In the genomic region with DNA sequence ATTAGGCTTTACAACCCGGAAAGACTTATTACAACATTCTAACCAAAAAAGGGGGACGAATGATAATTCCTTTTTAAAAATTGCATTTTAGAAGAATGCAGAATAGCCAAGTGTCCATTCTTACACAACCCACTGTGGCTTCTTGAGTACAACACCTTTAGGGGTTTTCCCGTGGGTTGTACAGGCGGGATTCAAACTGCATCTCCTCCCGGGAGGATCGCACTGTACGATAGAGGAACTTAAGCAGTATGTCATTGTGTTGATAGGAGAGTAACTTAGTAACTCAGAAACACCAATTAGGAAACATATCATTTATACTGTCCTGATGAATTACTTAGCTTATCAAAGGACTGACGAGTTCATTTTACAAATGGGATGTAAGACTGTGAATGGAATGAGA, we compare ENCODE assay signal across 25 mouse cellular contexts.
A peak's percentile ranks its signal among the peaks of the same experiment; 100 is the strongest.
DNase-seq lines count a peak whose midpoint lies in the region; ATAC-seq and TF ChIP-seq lines count a peak whose summit lies in the region.
"Had no signal": no experiment of that assay in that cellular context is flagged by ENCODE, and none has a peak within 500 bp of the region (broad histone marks: within the 10 kb centered on the region; RNA-seq: fewer than 3 reads in every experiment).

No protein-coding gene starts in this region.

- no peak for TF ChIP-seq POLR2A in CH12.LX (IDR thresholded peaks at IDR 0.05; ENCODE audit: low read depth, low read length)

- H3K4me3 ChIP-seq in CH12.LX (replicated peaks in 1 of 3; ENCODE audit: low read depth in 2 of 3, low read length in 2 of 3, poor library complexity in 1 of 3) = no peak overlapping the region
- H3K4me3 ChIP-seq: embryonic facial prominence, embryonic 13.5 days; embryonic facial prominence, embryonic 15.5 days; erythroblast, embryonic 14.5 days; forebrain, embryonic 10.5 days; forebrain, embryonic 12.5 days had no signal

- H3K9ac ChIP-seq in CH12.LX (ENCODE audit: insufficient read depth, low read depth) = no peak overlapping the region
- H3K9ac ChIP-seq: embryonic facial prominence, embryonic 13.5 days; embryonic facial prominence, embryonic 15.5 days; forebrain, embryonic 12.5 days had no signal

- TF ChIP-seq CTCF in CH12.LX (conservative IDR thresholded peaks at IDR 0.05 in 1 of 2, IDR thresholded peaks at IDR 0.05 in 1 of 2; ENCODE audit: low read depth in 2 of 2, low read length in 2 of 2) = no peak

- no peak overlapping the region for H3K27ac ChIP-seq in CH12.LX (ENCODE audit: insufficient read depth, low read depth)
- H3K27ac ChIP-seq: embryonic facial prominence, embryonic 13.5 days; embryonic facial prominence, embryonic 15.5 days; forebrain, embryonic 10.5 days; forebrain, embryonic 12.5 days had no signal

- peaks cover 2 to 13% of the 10 kb centered on the region in 2 experiments; a peak in 2 of 4 replicates for H3K4me1 ChIP-seq in CH12.LX (ENCODE audit: control insufficient read depth in 1 of 2, insufficient read depth in 2 of 2)
- H3K4me1 ChIP-seq: embryonic facial prominence, embryonic 15.5 days; forebrain, embryonic 10.5 days; forebrain, embryonic 12.5 days had no signal

- peak; percentile 13 for DNase-seq in CH12.LX (ENCODE audit: extremely low read depth)
- DNase-seq in spleen, postnatal 4 days (ENCODE audit: low spot score in 2 of 2) = no peak
- DNase-seq in right cerebral cortex, postnatal 36 days (ENCODE audit: low spot score in 2 of 2) = no peak
- DNase-seq in thymus, postnatal 25 days = no peak
- DNase-seq: adrenal gland, adult 2 months; adrenal gland, postnatal 10 days; adrenal gland, postnatal 25 days; cerebellum, adult 11 months; cerebellum, adult 18-20 months; cerebellum, adult 8-10 months; cerebellum, adult 9-11 months; cerebellum, postnatal 14 days; cerebellum, postnatal 36 days; embryo, embryonic 11 days had no signal

- no peak for TF ChIP-seq EP300 in CH12.LX (IDR thresholded peaks at IDR 0.05; ENCODE audit: low read length)

- in situ Hi-C loops in CH12.LX (cut with MboI; ENCODE audit: low pct_ligation_motif_present, low pct_unique_long_range_greater_than_20kb, low sequenced_read_pairs) = no loop called here

- no peaks in the 10 kb centered on the region for H3K9me3 ChIP-seq in CH12.LX (replicated peaks; ENCODE audit: low read length)
- H3K9me3 ChIP-seq: embryonic facial prominence, embryonic 13.5 days; embryonic facial prominence, embryonic 15.5 days; forebrain, embryonic 10.5 days; forebrain, embryonic 12.5 days; G1E had no signal

- no peaks in the 10 kb centered on the region for H3K79me2 ChIP-seq in CH12.LX (replicated peaks; ENCODE audit: control insufficient read depth, extremely low read depth, insufficient read depth, poor library complexity, severe bottlenecking)

- H3K27me3 ChIP-seq in CH12.LX (replicated peaks) = no peaks in the 10 kb centered on the region
- H3K27me3 ChIP-seq: embryonic facial prominence, embryonic 13.5 days; embryonic facial prominence, embryonic 15.5 days; forebrain, embryonic 12.5 days had no signal

- peak; percentile 87 for ATAC-seq in granulocyte monocyte progenitor cell, adult 5-6 weeks (replicated peaks; ENCODE audit: poor library complexity, severe bottlenecking)
- peak; percentile 60 for ATAC-seq in megakaryocyte progenitor cell, adult 5-6 weeks (replicated peaks; ENCODE audit: poor library complexity)
- ATAC-seq in neutrophil, adult 5-6 weeks (ENCODE audit: extremely low read depth, insufficient number of reproducible peaks, low FRiP score, poor library complexity, severe bottlenecking) = peak; percentile 26; the same call in 1 of the 2 replicates
- ATAC-seq: forebrain, embryonic 14.5 days; forebrain, embryonic 16.5 days had no signal

- TF ChIP-seq RAD21 in CH12.LX (IDR thresholded peaks at IDR 0.05; ENCODE audit: low read depth, low read length) = no peak

- dilution Hi-C loops in CH12.LX (cut with MboI; ENCODE audit: extremely low pct_ligation_motif_present, extremely low pct_unique_long_range_greater_than_20kb, low sequenced_read_pairs) = no loop called here

- H3K36me3 ChIP-seq in CH12.LX (replicated peaks in 1 of 2; ENCODE audit: control insufficient read depth in 1 of 2, insufficient read depth in 1 of 2, low read length in 1 of 2) = peaks cover 38 to 70% of the 10 kb centered on the region in 2 experiments
- H3K36me3 ChIP-seq: embryonic facial prominence, embryonic 13.5 days; embryonic facial prominence, embryonic 15.5 days; forebrain, embryonic 10.5 days; forebrain, embryonic 12.5 days had no signal

- no peak overlapping the region for H3K4me2 ChIP-seq in CH12.LX (ENCODE audit: insufficient read depth, low read depth, poor library complexity, severe bottlenecking)
- H3K4me2 ChIP-seq: embryonic facial prominence, embryonic 13.5 days; embryonic facial prominence, embryonic 15.5 days; forebrain, embryonic 12.5 days had no signal

TF ChIP-seq in CH12.LX, 34 proteins besides CTCF, POLR2A, EP300 and RAD21:
- TF ChIP-seq RCOR1 (conservative IDR thresholded peaks at IDR 0.05; ENCODE audit: low read depth, low read length) (no peak), TCF12 (IDR thresholded peaks at IDR 0.05; ENCODE audit: low read depth, low read length) (no peak), ZMIZ1 (IDR thresholded peaks at IDR 0.05; ENCODE audit: low read depth, low read length) (no peak), E2F4 (IDR thresholded peaks at IDR 0.05; ENCODE audit: insufficient replicate concordance, low read depth, low read length) (no peak)

Comparison
In these comparisons a context has a peak if more than half of its experiments do, and no peak if none do; other contexts are left out.
1. ATAC-seq: peak in every context shown above with its lines; median percentile 87 in granulocyte monocyte progenitor cell, adult 5-6 weeks; 60 in megakaryocyte progenitor cell, adult 5-6 weeks; 26 in neutrophil, adult 5-6 weeks.